Mouse (Mus musculus): ENCODE results near the gene Gjb2. TPM values are rescaled to one million over a fixed set of nuclear protein-coding genes. Genes with fewer than 3 reads are reported as not detected.
"Not testable (repeated sequence)": the region's sequence is repeated elsewhere in the genome, so short reads cannot be mapped to it uniquely, and the experiment has no call there.

The Gjb2 gene
- polyA plus RNA-seq, 1 experiment from 2014 or later, result 5.8 TPM

DNA sequence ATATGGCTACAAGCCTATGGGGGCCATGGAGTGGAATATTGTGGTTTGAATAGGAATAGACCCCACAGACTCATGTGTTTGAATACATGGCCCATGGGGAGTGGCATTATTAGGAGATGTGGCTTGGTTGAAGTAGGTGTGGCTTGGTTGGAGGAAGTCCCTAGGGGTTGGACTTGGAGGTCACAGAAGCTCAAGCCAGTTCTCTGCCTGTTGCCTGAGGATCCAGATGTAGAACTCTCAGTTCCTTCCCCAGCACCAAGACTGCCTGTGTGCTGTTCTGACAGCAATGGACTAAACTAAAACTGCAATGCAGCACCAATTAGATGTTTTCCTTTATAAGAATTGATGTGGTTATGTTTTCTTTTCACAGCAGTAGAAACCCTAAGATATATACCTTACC is 38.4 kb downstream of the Gjb2 start:
- no peaks in the 10 kb centered on the region for H3K9me3 ChIP-seq (replicated peaks)
- no peak overlapping the region for H3K27ac ChIP-seq
- H3K4me3 ChIP-seq (replicated peaks), result no peak overlapping the region
- H3K36me3 ChIP-seq, result no peaks in the 10 kb centered on the region
- H3K9ac ChIP-seq, result no peak overlapping the region
- DNase-seq (no peak), ATAC-seq (ENCODE audit: low read depth) (no peak)
- no peaks in the 10 kb centered on the region for H3K27me3 ChIP-seq
- H3K4me2 ChIP-seq, result no peak overlapping the region
- H3K4me1 ChIP-seq (replicated peaks), result no peaks in the 10 kb centered on the region

DNA sequence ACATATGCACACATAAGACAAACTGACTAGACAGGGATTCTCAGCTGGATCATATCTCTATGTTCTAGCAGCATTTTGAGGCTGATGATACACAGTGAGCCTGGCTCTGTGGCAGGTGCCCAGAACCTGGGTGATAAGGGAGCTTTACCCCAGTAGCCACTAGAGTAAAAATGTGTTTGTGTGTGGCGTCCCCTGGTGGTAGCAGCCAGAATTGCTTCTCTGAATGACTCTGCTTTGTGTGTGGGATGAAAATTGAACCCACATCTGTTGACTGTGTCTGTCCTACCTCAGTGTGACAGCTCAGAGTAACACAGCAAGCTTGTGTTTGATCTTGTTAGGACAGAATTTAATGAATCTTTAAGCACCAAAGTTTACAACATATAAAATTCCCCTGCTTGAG is 44.5 kb downstream of the Gjb2 start:
- not testable (repeated sequence) for H3K27ac ChIP-seq

DNA sequence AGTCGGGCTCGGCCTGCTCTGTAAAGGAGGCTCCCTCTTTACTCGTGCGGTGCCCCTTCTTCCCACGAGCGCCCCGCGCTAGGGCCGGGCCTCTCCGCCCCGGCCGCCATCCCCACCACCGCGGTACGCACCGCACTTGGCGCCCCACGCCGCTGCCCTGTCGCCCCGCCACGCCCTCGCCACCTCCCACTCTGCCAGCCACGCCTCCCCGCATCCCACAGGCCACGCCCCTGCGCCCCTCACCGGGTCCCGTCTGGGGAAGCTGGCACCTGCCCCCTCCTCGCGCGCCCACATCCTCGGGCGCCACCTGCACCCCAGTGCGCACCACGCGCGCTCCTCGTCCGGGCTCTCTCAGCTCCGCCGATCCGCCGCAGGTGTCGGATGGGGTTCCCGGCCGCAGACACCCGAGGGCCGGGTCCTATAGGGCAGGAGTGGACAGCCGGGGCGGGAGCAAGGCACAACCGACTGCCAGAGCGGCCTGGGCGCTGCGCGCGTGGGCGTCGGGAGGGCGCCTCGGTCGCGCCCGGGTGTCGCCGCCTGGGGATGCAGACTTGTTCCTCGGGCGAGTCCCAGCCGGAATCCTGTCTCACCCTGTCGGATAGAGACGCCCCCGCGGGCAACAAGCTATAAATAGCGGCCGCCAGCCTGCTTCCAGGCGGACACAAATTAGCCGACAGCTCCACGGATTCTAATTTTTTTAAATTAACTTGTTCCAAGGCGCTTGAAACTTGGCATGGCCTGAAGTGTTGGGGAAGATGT is 46.8 kb downstream of the Gjb2 start, which contains the start of gene Gja3:
Gja3 (minus strand) TSS at position 538 of the 759 bp plus-strand sequence.
- Histone ChIP-seq H3K4me3 (replicated peaks) (peak within 1 kb of the TSS; percentile 49), H3K27ac (no peak within 1 kb of the TSS), H3K4me1 (replicated peaks) (peaks cover 8% of the 10 kb centered on the region; the same call in 1 of the 2 replicates), H3K27me3 (peaks cover 52% of the 10 kb centered on the region), H3K9ac (no peak within 1 kb of the TSS), H3K36me3 (no peaks in the 10 kb centered on the region), H3K9me3 (replicated peaks) (no peaks in the 10 kb centered on the region), H3K4me2 (peak within 1 kb of the TSS; percentile 64)
- DNase-seq (no peak), ATAC-seq (ENCODE audit: low read depth) (no peak)
- under 1% methylated on average over 79 of the region's 79 CpGs for WGBS (ENCODE audit: insufficient replicate concordance)

More for the DNA sequence above, 44.5 kb downstream of the Gjb2 start:
- DNase-seq, result peak; percentile 36
- not testable (repeated sequence) for H3K36me3 ChIP-seq; H3K9me3 ChIP-seq (replicated peaks); H3K4me1 ChIP-seq (replicated peaks); H3K9ac ChIP-seq; ATAC-seq (ENCODE audit: low read depth); H3K4me2 ChIP-seq; H3K4me3 ChIP-seq (replicated peaks)
- H3K27me3 ChIP-seq, result peaks cover 44% of the 10 kb centered on the region
- 0% methylated on average over 1 of the region's 1 CpGs for WGBS (ENCODE audit: insufficient replicate concordance)

DNA sequence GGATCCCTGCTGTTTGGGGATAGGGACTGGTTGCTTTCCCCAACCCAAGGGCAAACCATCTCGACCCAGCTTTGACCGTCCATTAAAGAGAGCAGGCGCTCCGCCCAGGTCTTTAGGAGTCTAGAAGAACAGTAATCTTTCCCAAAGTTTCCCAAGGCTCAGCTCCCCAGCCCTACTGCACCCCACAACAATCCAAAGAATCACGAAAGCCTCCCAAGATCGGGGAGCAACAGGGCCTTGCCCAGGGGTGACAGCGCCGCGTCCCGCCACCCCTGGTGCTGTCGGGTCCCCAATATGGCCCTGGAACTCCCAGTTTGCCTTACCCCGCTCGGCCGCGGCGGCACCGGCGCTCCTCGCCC is 47.3 kb downstream of the Gjb2 start:
- H3K4me1 ChIP-seq (replicated peaks), result peaks cover 8% of the 10 kb centered on the region; the same call in 1 of the 2 replicates
- peak overlapping the region; percentile 64 for H3K4me2 ChIP-seq
- no peaks in the 10 kb centered on the region for H3K9me3 ChIP-seq (replicated peaks)
- DNase-seq (no peak), ATAC-seq (ENCODE audit: low read depth) (no peak)
- 7% methylated on average over 19 of the region's 19 CpGs for WGBS (ENCODE audit: insufficient replicate concordance)
- peaks cover 54% of the 10 kb centered on the region for H3K27me3 ChIP-seq
- peak overlapping the region; percentile 49 for H3K4me3 ChIP-seq (replicated peaks)
- H3K9ac ChIP-seq, result no peak overlapping the region
- no peaks in the 10 kb centered on the region for H3K36me3 ChIP-seq
- H3K27ac ChIP-seq, result no peak overlapping the region

DNA sequence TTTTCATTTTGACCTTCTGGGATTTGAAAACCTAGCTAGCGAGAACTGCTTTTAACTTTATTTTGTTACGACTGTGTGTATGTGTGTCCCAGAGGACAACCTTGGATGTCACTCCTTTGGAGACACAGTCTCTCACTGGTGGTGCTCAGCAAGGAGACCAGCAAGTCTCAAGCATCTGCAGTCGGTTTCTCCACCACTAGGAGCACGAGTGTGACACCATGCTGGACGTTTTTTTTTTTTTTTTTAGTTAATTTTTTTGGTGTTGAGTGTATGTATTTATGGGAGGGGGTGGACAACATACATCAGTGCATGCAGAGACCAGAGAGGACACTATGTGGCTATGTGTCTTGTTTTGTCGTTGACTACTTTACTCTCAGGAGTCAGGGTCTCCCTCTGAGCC is 51.8 kb downstream of the Gjb2 start:
- WGBS (ENCODE audit: insufficient replicate concordance), result 47% methylated on average over 6 of the region's 6 CpGs
- H3K9me3 ChIP-seq (replicated peaks), result no peaks in the 10 kb centered on the region
- no peak for DNase-seq
- H3K27ac ChIP-seq, result no peak overlapping the region
- H3K36me3 ChIP-seq, result no peaks in the 10 kb centered on the region
- no peak for ATAC-seq (ENCODE audit: low read depth)
- no peak overlapping the region for H3K9ac ChIP-seq
- H3K4me3 ChIP-seq (replicated peaks), result no peak overlapping the region
- peaks cover 6% of the 10 kb centered on the region; the same call in 1 of the 2 replicates for H3K4me1 ChIP-seq (replicated peaks)
- no peak overlapping the region for H3K4me2 ChIP-seq
- H3K27me3 ChIP-seq, result peaks cover 36% of the 10 kb centered on the region

Other genes starting within 250 kb of the Gjb2 start
- gene Zmym2, start 218.0 kb downstream of the Gjb2 start, polyA plus RNA-seq (2015; fragmentation: Nextera tagmentation; extraction: Ambion mirVana), result 6.4 and 11.6 TPM in 2 replicates
- 0.08 and 0.14 TPM in 2 replicates for gene Gja3, start 46.6 kb downstream of the Gjb2 start, polyA plus RNA-seq (2015; fragmentation: Nextera tagmentation; extraction: Ambion mirVana)
- not detected in 2 replicates for gene Gm4491, start 11.2 kb upstream of the Gjb2 start, polyA plus RNA-seq (2015; fragmentation: Nextera tagmentation; extraction: Ambion mirVana)
- 0.13 and 0.27 TPM in 2 replicates for gene Gjb6, start 28.9 kb upstream of the Gjb2 start, polyA plus RNA-seq (2015; fragmentation: Nextera tagmentation; extraction: Ambion mirVana)

Data from liver, embryonic 13.5 days (tissue).